Mouse (Mus musculus) cerebellum, postnatal 10 days (tissue): ENCODE measurements around the gene Scd4.
"Not testable (repeated sequence)": the region's sequence is repeated elsewhere in the genome, so short reads cannot be mapped to it uniquely, and the experiment has no call there.

Experiments
- DNase-seq, 2 experiments: peaks; one replicate each; pipeline ENCODE4 v3.0.0; 2021; ENCODE audit warnings: mixed read lengths in 2 of 2

Scd4 gene

GRCm38 (mm10) chr19:44318545-44318944 is 14.3 kb upstream of the Scd4 start:
- no peak for DNase-seq

GRCm38 (mm10) chr19:44320316-44320715 is 12.6 kb upstream of the Scd4 start:
- no peak for DNase-seq

GRCm38 (mm10) chr19:44321201-44321600 is 11.7 kb upstream of the Scd4 start:
- no peak for DNase-seq

- no peak for DNase-seq
Observed at GRCm38 (mm10) chr19:44321631-44322030, 11.3 kb upstream of the Scd4 start.

- no peak for DNase-seq
Observed at GRCm38 (mm10) chr19:44329566-44329965, 3.3 kb upstream of the Scd4 start.

- not testable (repeated sequence) for DNase-seq
Observed at GRCm38 (mm10) chr19:44331128-44331527, 1.8 kb upstream of the Scd4 start.

- peak in 1 of 2 experiments; percentile 46 for DNase-seq
Observed at GRCm38 (mm10) chr19:44331911-44332310, 981 bp upstream of the Scd4 start.

GRCm38 (mm10) chr19:44332326-44332725 is 566 bp upstream of the Scd4 start:
- no peak for DNase-seq

- DNase-seq = peak in 1 of 2 experiments; percentile 14
Observed at GRCm38 (mm10) chr19:44333991-44334390, 1.1 kb downstream of the Scd4 start.

GRCm38 (mm10) chr19:44335876-44336662 is 3.2 kb downstream of the Scd4 start:
- no peak for DNase-seq

- DNase-seq = no peak
Observed at GRCm38 (mm10) chr19:44349689-44350088, 16.8 kb downstream of the Scd4 start.

- DNase-seq = no peak
Observed at GRCm38 (mm10) chr19:44351756-44352155, 18.9 kb downstream of the Scd4 start.

- peak; percentile 53 to 59 for DNase-seq
Observed at GRCm38 (mm10) chr19:44358700-44359099, 25.8 kb downstream of the Scd4 start.

GRCm38 (mm10) chr19:44363529-44363928 is 30.6 kb downstream of the Scd4 start:
- peak; percentile 87 to 91 for DNase-seq

- DNase-seq = no peak
Observed at GRCm38 (mm10) chr19:44364029-44364428, 31.1 kb downstream of the Scd4 start.

- DNase-seq = no peak
Observed at GRCm38 (mm10) chr19:44365733-44366132, 32.8 kb downstream of the Scd4 start.

- DNase-seq = not testable (repeated sequence)
Observed at GRCm38 (mm10) chr19:44367076-44367475, 34.2 kb downstream of the Scd4 start.

- peak; percentile 25 to 38 for DNase-seq
Observed at GRCm38 (mm10) chr19:44369371-44369770, 36.5 kb downstream of the Scd4 start.

- DNase-seq = no peak
Observed at GRCm38 (mm10) chr19:44370231-44370630, 37.3 kb downstream of the Scd4 start.

GRCm38 (mm10) chr19:44372969-44373368 is 40.1 kb downstream of the Scd4 start:
- DNase-seq = peak; percentile 91 to 94

- no peak for DNase-seq
Observed at GRCm38 (mm10) chr19:44376511-44376951, 43.6 kb downstream of the Scd4 start.

GRCm38 (mm10) chr19:44377629-44378375 is 44.9 kb downstream of the Scd4 start:
- DNase-seq = no peak

- DNase-seq = no peak
Observed at GRCm38 (mm10) chr19:44379090-44379489, 46.2 kb downstream of the Scd4 start.

- no peak for DNase-seq
Observed at GRCm38 (mm10) chr19:44380065-44380464, 47.2 kb downstream of the Scd4 start.
